Mouse (Mus musculus): ENCODE data around the gene Arl6ip4.
A peak's percentile ranks its signal among the peaks of the same experiment; 100 is the strongest.

The Arl6ip4 gene

DNA sequence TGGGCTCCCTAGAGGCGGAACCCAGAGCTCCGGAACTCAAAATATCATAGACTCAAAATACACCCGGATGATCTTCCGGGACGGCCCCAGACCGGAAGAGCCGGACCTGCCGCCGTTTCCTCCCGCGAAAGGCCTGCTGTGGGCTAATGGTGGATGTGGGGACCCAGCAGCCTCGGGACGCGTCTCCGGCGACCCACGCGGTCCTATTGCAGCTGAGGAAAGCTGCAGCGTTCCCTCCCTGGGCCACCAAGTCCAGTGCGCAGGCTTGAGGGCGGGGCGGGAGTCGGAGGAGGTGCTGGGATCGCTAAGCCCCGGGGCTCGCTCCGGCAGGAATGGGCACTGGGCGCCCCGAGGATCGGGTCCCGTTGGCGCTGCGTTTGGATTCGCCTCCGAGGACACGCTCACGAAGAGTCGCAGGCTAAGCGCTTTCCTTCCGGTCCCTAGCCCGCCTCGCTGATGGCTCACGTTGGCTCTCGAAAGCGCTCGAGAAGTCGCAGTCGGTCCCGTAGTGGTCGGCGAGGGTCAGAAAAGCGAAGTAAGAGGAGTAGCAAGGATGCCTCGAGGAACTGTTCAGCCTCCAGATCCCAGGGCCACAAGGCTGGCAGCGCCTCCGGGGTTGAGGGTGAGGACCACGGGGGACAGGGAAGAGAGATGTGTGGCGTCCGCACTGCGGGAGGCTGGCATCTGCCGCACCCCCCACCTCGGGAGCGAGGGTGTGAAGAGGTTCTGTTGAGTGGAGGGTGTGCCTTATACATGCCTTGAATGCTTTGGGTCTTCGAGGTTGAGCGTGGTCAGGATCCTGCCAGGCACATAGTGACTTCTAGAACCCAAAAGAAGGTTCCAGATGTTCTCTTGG, at the start of gene Arl6ip4:
Gene Arl6ip4 (plus strand): TSS at position 100 of the 856 bp plus-strand sequence.
- DNase-seq (ENCODE audit: low spot score in 2 of 2): peak in 1 of 2 experiments; percentile 58

DNA sequence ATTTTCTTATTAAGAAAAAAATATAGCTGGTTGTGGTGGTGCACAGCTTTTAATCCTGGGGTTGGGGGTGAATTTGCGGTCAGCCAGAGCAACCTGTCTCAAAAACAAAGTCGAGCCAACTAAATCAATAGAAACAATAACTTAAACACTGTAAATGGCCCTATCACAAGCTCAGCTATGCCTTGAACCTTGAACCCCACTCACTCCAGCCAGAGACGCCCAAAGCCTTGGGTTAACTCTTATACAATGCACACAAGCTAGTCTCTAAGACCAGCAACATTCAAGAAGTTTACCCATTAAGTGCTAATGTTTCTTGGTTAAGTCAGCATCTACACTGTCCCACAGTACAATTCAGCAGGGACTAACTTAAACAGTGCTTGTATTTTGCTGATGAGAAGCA, 46.2 kb upstream of the Arl6ip4 start:
- DNase-seq (ENCODE audit: low spot score in 2 of 2): no peak

DNA sequence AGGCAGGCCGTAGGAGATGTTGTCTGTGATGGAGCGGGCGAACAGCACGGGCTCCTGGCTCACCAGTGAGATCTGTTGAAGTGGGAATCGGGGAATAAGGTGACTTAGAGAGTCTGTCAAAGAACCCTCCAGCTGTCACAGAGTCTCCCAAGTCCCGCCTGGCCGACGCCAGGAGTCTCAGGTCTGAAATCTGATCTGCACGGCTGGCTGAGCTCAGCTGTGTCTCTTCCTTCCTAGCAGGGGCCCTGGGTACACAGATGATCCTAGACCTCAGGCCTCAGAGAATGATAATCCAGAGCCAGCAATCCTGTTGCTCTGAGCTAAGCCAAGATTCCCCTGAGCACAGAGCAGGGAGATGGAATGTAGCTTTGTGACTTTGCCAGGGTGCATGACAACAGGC, 42.2 kb upstream of the Arl6ip4 start:
- no peak for DNase-seq (ENCODE audit: low spot score in 2 of 2)

DNA sequence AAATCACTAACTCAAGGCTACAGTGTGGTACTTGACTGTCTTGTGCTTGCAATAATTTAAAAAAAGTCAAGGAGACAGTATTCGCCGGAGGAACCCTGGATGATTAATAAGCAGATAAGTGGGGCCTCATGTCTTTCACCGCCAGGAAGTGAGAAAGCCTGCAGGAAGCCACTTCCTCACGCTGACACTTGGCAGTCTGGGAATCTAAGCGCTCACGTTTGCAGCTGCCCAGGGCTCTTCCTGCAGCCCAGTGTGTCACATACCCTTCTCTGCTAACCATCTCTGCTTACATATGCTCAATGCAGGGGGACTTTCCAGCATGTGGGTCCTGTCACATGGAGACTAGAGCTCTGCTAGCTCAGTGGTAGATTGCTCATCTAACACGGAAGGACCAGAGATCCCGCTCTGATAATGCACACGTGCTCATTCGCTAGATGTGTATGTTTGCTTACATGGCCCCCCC, 41.0 kb upstream of the Arl6ip4 start:
- DNase-seq (ENCODE audit: low spot score in 2 of 2): no peak

DNA sequence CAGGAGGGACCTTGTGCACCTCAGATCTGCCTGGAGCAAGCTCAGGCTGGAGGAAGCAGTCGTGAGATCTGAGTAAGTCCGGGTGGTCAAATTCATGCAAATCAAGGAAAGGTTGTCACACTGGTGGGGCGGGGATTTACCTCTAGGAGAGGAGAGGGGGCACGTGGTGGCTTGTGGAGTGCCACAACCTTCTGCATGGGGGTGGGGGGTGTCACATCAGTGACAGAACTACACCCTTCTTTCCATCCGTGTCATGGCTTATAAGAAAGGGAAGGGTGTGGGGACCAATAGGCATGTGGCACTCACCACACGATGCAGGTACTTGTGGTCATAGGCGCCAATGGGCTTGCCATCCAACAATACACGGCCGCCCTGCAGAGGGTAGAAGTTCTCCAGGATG, 40.2 kb upstream of the Arl6ip4 start:
- DNase-seq (ENCODE audit: low spot score in 2 of 2): no peak

DNA sequence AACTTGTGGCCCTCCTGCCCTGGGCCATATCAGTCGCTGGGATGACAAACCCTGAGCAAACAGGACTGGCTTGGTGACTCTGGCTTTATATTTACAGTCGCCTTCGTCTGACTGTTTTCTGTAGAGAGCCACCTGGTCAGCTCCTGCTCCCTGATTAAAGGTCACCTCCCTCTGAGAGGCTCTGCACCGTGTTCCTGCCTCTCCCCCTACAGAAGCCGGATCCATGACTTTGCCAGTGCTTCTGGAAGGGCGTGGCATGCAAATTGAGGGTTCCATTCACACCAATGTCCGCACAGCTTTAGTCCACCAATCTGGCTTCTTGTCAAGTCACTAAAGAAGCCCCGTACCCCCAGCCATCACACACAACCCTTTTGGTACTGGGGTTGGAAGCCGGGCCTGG, 39.3 kb upstream of the Arl6ip4 start:
- no peak for DNase-seq (ENCODE audit: low spot score in 2 of 2)

DNA sequence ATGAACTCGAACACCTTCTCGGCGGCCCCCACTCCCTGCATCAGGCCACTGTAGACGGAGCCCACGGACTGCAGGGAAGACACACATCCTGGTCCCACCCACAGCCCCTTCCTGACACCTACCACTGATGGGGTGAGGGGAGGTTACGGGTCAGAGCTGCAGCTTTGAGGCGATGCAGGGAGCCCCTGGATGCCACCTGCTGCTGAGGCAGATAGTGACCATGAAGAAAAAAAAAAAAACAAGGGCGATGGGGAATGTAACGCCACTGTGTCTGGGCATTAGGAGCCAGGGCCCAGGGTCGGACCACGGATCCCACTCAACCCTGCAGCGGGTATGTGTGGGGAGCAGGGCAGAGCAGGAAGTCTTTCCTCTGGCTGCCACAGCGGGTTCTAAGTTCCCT, 38.6 kb upstream of the Arl6ip4 start:
- no peak for DNase-seq (ENCODE audit: low spot score in 2 of 2)

DNA sequence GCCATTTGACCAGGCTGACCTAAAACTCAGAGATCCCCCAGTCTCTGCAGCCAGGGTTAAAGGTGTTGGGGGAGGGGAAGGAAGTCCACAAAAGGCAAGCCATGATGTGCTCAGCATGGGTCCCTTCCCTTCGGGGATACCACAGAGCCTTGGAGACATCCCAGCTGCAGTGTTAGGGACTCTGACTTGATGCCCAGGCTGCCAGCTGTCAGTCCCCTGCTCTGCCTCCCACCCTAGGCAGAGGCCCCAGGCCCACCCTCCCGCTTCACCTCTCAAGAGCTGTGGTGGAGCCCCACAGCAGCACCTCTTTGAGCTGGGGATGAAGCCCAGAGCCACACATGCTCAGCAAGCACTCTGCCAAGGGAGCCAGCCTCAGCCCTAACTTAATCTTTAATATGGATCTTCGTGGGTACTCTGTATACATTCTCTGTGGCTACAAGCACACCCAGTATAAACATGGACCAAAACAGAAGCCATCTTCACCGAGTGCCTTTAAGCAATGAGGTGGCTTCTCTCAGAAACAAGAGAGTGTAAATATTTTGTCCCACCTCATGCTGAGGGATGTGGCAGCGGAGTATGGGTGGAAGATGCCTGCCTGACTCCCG, 37.9 kb upstream of the Arl6ip4 start:
- no peak for DNase-seq (ENCODE audit: low spot score in 2 of 2)

DNA sequence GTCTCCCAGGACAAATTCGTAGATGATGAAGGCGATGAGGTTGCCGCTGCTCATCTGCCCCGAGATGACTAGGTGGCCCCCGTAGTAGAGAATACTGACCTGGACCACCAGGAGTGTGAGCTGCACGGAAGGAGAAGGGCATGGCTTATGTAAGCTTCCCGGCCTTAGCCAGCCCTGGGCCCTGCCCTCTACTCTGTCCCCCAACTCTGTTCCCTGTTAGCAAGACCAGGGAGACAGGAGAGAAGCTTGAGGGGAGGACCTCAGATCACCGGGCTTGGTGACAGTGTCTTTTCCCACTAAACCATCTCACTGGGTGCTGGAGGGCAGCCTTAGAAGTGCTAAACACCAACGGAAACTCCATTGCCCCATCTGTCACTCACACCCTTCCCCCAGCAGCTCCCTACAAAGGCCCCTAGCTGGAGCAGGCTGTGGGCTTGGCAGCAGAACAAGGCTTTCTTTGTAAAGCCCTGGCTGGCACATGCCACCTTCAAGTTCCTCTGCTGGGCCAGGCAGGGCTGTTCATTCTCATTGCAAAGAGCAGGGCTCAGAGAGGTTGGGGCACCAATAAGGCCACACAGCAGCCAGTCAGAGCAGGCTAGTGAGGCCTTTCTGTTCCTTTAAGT, 37.0 kb upstream of the Arl6ip4 start:
- DNase-seq (ENCODE audit: low spot score in 2 of 2): peak; percentile 41 to 77

DNA sequence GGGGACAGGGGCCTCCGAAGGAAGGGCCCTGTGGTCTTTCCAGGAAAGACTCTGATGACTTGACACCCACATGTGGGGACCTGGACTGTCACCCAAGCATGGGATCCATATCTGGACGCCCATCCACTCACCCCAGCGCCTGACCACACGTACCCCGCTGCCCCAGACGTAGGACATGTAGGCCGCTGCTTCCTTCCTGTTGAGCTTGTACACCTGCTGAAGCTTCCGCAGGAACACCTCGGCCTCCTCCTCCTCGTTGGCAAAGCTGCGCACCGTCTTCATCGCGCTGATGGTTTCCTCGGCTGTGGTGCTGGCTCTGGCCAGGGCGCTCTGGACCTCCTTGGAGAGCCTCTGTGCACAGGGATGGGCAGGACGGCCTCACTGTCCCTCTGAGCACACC, 36.0 kb upstream of the Arl6ip4 start:
- no peak for DNase-seq (ENCODE audit: low spot score in 2 of 2)

DNA sequence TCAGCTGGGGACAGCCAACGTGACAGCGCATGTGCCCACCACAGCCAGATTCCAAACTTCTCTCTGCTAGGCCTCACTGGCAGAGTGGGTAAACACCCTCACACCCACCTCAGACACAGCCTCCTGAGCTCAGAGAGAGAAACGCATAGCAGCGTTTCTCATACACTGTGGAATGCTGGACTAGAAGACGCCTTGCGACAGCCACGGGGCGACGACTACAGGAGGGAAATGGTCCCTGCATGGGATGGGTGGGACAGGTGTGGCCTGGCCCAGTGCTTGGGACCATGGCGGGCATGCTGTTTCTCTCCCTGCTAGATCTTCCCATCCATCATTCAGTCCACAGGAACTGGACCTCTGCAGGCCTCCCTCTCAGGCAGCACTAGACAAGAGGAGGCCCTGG, 33.4 kb upstream of the Arl6ip4 start:
- no peak for DNase-seq (ENCODE audit: low spot score in 2 of 2)

DNA sequence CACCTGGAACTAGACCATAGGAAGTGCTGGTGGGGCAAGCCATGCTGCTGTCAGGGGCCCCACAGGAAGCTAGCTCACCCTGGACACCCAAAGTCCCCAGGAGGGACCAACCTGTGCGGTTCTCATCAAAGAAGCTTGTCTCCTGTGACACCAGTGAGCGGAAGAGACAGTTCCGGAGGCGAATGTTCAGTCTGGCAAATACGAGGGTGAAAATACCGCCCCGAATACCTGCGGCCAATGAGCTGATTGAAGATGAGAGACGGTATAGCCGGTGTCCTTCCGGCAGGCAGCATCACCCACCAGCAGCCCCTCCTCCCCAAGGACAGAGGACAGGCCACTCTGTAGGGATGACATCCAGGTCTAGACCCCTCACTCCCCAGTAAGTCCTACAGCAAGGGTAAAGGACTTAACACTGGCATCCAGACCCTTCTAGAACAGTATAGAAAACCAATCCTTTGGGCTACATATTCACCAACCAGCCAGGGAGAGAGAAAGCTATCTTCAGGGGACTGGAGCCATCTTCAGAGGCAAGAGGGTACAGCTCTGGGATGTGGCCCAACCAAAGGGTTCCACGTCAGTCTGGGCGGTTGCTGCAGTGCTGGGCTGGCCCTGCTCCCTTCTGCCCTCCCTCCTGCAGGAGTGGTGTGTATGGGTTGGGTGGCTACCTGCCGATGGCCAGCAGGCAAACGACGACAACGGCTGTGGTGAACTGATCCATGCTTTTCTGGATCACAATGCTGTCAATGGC, 32.8 kb upstream of the Arl6ip4 start:
- no peak for DNase-seq (ENCODE audit: low spot score in 2 of 2)

DNA sequence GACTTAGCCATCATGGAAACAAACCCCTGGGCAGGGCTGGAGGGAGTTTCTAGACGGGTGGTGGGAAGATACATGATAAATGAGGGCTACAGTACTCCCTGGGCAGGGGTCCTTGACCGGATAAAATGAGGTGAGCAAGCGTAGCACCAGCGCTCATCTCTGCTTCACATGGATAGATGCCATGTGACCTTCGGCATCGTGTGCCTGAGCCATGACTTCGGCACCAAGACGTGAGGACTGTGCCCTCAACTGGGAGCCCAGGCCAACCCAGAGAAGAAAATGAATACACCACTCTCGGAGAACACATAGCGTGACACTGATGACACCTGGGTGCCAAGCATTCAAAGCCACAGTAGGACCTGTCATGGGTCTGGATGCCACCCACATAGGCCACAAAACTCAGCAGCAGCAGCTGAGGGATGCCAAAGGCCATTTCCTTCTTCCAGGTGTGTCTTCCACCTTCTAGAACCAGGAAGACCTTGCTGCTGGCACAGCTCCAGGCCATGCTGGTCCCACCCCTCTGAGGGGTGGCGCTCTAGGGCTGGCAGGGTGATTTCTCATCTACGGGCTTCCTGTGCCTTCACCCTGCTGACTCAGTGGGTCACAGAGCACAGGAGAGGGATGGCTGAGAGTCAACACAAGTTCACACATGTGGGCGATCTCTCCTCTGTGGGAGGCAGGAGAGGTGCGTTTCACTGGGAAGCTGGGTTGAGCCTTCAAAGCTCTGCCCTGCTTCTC, 31.9 kb upstream of the Arl6ip4 start:
- no peak for DNase-seq (ENCODE audit: low spot score in 2 of 2)

DNA sequence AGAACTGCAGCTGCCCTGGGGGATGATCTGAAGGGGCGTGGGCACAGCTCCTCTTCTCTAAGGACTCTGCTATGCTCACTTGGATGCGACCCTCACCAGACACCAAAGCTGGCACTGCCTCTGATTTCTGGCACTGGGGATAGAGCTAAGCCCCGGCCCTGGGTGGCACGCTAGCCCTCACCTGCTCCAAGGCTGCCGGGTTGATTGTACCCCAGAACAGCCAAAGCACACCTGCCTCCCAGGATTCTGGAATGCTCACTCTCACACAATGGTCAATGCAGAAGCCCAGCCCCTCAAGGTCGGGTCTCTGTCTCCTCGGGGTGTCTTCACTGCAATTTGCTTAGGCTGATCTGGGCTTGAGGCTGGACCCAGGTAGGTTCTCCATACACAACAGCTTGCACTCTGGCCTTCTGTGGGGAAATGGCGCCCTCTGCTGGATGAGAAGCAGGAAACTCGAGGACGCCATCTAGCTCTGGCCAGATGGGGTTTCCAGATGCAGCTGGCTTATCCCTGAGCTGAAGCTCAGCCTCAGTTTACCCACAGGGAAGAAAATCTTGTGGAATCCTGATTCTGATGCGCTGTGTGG, 31.2 kb upstream of the Arl6ip4 start:
- peak; percentile 66 to 77 for DNase-seq (ENCODE audit: low spot score in 2 of 2)

DNA sequence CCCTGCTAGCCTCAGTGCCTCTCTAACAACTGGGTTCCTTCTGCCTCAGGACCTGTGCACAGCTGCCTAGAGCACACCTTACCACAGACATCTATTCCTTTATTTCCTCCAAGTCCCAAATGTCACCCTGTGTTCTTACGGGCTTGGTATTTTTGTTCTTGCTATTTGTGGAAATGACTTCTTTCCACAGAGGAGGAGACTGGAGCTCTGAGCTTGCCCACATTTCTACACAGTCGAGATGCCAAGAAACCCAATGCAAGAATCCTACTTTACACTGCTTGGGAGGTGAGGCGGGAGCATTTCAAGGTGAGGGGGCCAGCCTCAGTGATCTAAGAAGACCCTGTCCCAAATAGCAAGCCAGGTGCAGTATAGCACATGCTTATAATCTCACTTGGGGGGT, 30.4 kb upstream of the Arl6ip4 start:
- no peak for DNase-seq (ENCODE audit: low spot score in 2 of 2)

DNA sequence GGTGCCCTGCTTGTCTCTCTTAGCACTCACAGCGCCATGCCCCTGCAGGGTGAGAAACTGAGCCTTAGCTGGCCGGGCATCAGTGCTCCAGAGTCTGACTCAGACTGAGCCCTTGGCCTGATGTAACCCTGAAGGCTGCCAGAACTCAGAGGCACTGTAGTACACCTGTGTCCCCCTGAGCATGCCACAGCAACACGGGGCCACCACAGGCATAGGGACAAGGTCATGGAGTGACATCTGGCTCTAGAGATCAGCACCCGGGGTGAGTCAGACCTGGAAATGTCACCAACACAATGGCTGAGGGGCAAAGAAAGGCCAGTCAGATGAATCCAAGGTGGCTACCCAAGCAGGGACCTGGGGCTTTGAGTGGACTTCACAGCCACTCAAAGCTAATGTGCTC, 29.0 kb upstream of the Arl6ip4 start:
- DNase-seq (ENCODE audit: low spot score in 2 of 2): no peak

DNA sequence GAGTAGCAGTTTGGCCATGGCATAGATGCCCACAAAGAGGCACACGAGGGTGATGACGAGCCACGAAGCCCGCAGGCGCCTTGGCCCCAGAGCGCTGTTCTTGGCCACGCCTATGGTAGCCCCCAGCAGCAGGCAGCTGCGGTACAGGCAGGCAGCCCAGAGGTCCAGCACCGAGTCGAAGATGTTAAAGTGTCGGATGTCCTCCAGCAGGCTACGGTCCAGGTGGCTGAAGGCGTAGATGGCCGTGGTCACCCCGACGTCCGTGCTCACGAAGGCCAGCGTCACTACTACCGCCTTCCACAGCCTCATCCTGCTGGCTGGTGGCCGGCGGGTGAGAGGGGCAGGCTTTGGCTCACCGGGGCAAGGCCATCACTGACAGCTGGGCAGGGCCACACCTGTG, 26.0 kb upstream of the Arl6ip4 start:
- no peak for DNase-seq (ENCODE audit: low spot score in 2 of 2)

DNA sequence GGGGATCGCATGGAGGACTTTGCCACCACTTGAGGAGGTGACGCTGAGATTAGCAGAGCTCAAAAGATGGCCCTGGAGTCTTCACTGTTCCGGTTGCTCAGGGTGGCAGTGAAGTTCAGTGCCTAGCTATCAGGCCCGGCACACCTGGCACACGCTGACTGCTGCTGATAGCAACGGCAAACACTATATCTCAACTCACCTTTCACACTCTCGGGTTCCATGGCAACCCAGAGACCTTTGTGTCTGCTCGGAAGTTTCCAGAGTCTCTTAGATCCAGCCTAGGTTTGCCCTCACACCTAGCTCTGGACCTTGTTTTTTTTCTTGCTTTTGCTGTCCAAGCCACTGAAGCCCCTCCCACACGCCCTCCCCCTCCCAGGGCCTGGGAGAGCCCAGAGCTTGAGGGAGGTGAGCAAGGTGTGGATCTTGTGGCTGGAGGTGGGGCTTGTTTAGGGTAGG, 23.9 kb upstream of the Arl6ip4 start:
- DNase-seq (ENCODE audit: low spot score in 2 of 2): no peak

DNA sequence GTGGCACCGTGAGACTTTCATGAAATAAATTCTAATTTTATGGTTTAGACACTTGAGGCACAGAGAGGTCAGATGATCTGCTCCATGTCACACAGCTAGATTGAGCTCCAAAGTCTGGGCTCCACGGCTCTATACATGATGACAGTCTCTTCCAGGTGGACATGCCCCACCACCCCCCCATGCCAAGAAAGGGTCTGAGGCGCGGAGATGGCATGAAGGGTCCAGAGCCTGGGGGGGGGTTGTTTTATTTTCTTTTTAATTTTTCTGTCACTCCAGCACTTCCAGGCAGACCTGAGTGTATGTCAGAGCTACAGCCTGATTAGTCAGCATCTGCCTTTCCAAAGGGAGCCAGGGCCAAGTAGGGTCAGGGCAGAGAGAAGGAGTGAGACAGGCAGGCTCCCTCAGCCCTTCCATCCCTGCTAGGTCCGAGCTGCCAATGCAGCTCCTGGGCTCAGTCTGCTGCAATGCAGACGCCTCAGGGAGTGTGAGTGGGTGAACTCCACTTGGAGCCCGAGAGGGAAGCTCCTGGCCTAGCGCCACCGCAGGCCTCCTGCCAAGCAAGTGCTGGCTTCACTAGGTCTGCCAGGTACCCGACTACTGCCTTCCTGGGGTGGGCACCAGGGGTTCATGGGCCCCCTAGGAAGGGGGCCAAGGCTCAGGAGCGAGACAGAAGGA, 22.6 kb upstream of the Arl6ip4 start:
- peak; percentile 68 to 73 for DNase-seq (ENCODE audit: low spot score in 2 of 2)

DNA sequence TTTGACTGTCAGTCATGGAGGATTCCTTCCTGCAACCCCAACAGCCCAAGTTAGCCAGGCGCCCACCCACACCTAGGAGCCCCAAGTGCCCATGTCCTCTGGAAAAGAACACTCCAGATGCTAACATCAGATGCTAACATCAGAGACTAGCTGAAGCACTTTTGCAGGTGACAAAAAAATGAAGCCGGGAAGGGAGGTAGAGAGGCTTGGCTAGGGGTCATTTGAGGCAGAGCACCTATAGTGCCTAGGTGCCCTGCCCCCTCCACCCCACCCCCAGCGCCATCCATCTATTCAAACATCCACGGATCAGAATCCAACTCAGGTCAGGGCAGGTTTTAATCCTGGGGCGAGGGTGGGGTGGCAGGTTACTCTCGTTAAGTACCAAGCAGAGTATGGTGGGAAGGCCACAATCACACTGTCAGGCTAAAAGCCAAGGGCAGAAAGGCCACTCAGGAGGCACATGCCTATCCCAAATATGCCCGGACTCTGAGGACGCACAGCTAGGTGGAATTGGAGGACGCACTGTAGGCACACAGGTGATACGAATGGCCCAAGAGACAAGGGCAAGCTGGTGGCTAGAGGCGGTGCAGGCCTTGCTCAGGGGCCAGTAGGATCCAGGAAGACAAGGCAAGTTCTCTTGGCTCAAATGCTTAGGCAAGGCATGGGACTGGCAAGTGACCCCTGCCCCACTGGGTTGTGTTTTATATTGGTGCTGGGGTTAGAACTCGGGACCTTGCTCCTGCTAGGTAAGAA, 21.9 kb upstream of the Arl6ip4 start:
- no peak for DNase-seq (ENCODE audit: low spot score in 2 of 2)

All from frontal cortex, postnatal 14 days (tissue).